Mouse (Mus musculus): ENCODE measurements at regions not wholly inside any gene's neighbourhood (a gene's known extent, or its start where the extent isn't known, plus 50 kb on each side); places are given as distances from the start of the nearest gene placed in this dataset.

GRCm38 (mm10) chr4:53319051-53319450, 121.2 kb upstream of the Slc44a1 start:
- DNase-seq: peak; percentile 49

DNA sequence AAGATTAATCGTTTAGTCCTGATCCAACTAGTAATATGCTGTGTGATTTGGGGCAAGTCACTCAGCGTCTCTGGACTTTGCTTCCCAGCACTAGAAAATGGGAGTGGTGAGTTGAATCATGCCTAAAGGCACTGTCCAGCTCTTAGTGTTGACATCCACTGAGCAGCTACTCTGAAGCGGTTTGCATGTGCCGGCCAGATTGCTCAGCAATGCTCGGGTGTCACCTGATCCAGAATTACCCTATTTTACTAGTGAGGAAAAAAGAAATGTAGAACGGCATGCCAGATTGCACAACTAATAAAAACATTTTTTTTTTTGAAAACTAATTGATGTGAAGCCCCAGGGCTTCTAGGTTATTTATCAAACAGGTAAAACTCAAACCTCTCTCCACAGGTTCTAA, 122.0 kb upstream of the Slc44a1 start:
- no peak for DNase-seq

DNA sequence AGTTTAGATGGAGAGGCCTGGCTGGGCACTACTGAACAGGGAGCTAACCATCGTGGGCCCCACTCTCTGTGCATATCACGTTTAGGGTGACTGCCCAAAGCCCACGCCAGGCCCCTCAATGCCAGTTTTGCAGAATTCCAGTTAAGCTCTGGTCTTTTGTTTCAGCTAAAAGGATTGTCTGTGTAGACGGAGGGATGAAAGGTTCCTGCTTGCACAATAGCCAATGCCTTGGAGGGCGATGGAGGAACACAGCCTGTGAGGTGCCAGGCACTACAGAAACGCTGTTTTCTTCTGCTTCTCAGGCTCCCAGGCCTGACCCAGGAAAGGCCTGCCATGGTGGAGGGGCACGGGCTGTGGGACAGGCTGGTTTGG, 122.8 kb upstream of the Slc44a1 start:
- DNase-seq: no peak

DNA sequence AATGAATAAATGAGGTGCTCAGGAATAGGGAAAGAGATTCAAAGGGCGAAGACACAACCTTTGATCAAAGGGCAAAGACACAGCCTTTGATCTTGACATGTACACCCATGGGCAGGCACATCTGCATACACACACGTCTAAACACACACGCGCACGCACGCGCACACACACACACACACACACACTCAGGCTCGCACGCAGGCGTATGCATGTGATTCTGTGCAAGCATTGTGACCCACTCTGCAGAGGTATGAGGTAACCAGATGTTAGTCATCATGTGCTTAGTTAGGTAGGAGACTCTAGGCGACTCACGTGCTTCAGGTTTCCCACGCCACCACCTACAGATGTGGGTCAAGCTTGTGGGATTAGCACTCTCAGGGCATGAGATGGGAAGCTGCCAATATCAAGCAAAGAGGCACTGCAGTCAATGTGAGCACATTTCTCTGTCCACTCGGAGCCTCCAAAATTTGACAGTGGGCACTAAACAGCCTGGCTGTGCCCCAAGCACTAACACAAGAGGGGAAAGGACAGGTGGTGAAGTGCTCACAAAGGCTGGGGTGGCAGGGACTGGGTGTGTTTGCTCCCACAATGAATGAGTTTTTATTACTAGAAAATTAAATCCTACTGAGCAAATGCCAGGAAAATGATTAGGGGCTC, 123.3 kb upstream of the Slc44a1 start:
- no peak for DNase-seq

- no peak for DNase-seq
These were observed 124.1 kb upstream of the Slc44a1 start for GRCm38 (mm10) chr4:53315876-53316762.

GRCm38 (mm10) chr4:53315121-53315875, 124.9 kb upstream of the Slc44a1 start:
- peak; percentile 88 for DNase-seq

- no peak for DNase-seq
These were observed 126.1 kb upstream of the Slc44a1 start for GRCm38 (mm10) chr4:53314076-53314475.

- DNase-seq: no peak
These were observed 133.1 kb upstream of the Slc44a1 start for GRCm38 (mm10) chr4:53307121-53307520.

DNA sequence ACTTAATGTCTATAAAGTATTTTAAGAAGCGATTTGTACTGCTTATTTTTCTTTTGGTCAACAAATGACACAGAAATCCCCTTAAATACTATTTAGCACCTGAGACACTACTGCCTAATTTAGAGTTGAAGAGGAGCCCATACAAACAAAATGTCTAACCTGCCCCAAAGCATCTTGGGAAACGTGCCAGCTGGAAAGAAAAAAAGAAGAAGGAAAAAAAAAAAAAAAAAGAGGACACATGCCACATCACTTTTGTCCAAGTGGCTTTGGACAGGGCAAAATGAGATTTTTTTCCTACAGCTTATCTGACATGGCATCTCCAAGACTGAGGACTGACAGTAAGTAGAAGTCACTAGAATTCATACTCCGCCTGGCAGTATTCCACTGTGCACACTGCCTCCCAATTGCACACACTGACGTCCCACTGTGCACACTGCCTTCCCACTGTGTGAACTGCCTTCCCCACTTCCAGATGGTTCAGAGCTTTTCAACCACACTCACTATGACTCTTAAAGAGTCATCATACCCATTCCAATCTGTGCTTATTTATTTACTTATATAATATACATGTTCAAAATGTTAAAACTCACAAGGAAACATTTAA, 135.3 kb upstream of the Slc44a1 start:
- DNase-seq: no peak

DNA sequence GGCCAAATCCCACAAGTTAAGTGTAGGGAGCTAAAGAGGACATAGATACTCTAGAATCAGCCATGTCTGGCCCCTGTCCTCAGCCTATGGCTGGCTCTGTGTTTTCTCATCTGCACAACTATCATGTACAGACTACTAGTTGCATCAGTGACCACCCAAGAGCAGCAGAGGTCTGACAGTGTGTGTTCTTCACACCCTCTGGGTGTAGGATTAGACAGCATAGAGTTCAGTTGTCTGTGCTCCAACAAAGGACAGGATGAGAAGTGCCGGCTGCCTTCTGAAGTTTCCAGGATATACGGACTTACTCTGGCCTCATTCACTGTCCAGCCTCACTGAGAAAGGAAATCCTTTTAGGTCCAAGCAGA, 135.9 kb upstream of the Slc44a1 start:
- no peak for DNase-seq

DNA sequence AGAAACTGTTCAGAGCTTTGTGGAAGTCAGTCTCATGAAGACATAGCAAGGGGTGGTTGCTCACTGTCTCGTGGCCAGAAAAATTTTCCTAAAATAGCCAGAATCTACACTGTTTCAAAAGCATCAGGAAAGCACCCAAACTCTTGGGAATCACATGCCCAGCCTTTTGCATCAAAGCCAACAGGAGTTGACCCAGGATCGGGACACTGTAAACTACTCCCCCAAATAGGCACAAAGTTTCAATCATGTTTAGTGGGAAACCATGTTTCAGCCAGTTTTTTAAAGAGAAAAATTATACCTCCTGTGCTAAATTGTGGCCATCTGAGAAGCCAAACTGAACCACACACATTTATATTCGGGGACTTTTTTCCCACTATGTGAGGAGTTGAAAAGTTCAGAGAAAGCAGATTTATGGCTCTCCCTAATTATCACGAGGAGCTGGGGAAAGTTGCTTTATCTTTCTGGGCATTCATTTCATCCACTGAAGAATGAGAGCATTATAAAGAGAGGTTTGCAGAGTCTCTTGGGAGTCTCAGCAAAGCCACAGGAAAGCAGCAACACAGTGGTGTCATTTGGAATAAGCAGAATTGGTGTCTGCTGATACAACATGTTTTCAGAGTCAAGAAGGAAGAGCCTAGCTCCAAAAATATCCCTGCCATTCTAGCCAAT, 136.5 kb upstream of the Slc44a1 start:
- DNase-seq: no peak

GRCm38 (mm10) chr4:53297975-53298374, 138.3 kb upstream of the Abca1 start:
- DNase-seq: no peak

- no peak for DNase-seq
These were observed 132.9 kb upstream of the Abca1 start for GRCm38 (mm10) chr4:53292606-53293005.

DNA sequence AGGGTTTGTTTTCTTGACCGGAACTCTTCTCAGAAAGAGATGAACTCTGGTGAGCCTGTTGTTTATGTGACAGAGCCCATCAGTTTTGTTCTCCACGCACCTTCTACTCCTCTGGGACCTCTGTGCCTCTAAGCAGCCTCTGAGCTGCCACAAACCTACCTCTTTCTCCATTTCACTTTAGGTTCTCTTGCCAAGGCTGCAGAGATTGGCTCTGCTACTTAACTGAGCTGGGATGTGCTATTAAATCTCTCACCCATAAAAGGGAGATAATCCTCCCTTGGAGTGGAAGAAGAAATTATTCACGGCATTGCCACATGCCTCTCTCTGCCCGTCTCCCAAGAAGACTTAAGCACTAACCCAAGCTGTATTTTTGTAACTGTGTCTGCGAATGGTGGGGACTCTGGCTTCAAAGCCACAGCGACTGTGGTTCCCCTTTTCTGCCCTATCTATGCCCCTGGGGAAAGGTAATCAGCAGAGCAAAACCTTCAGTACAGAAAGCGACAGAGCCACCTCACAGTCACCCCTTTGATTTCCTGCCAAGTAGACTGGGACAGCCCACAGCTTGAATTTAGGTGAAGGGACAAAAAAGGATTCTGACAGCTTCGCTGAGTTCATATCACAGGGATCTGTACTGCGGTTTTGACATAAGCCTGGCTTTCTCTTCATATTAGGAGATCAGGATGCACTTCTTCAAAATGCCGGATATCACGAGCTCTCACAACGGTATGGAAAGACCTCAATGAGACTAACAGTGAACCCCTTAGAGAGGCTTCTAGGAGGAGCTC, 118.2 kb upstream of the Abca1 start:
- DNase-seq: no peak

DNA sequence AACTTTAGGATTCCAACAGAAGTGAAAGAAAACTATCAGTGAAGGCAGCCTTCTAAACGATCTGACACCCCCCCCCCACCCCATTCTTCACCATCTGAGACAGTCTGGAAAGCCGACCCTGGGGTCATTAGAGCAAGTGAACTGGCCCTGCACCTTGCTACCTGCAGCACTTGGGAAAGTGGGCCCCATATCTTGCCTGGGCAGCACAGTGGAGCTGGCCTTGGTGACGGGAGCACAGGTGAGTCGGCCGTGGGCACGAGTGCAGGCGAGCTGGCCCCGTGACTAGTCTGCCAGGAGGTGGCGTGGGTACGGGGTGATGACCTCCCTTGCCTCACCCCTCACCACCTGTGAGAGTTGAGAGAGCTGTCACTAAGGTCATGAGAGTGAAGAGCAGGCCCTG, 110.7 kb upstream of the Abca1 start:
- no peak for DNase-seq

- DNase-seq: peak; percentile 53
These were observed 110.3 kb upstream of the Abca1 start for GRCm38 (mm10) chr4:53269999-53270398.

DNA sequence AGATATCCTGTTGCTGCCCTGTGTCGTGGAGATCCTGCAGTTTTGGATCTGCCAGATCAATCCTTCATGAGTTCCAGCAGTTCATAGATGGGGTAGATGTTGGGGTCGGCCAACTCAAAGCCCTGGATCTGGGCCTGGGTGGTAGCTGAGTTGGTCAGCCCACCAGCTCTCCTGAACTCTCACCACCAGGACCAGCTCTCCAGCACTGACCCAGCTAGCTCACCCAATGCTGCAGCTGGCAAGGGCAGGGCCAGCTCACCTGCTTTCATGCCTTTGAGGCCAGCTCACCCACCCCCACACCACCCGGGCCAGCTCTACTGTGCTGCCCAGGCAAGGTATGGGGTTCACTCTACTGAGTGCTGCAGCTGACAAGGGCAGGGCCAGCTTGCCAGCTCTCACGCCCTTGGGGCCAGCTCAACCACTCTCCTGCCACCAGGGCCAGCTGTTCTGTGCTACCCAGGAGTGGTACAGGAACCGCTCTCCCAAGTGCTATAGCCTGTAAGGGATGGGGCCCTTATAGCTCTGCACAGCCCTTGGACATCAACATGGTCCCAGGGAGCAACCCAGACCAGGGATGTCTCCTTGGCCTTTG, 109.7 kb upstream of the Abca1 start:
- no peak for DNase-seq

DNA sequence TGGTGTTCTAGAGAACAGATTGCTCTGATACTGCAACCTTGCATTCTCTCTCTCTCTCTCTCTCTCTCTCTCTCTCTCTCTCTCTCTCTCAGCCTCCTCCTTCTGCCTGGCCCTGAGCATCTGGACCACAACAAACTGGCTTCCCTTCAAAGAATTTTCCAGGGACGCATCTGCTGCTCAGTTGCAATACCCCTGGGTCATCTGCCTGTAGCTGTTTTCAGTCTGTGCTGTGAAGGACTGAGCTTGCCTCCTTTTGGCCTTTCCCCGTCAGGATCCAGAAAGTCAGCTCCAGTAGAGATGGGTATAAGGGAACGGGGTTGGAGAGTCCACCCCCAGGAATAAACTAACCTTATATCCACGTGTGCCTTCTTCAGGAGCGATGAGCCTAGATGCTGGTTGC, 105.2 kb upstream of the Abca1 start:
- DNase-seq: no peak

DNA sequence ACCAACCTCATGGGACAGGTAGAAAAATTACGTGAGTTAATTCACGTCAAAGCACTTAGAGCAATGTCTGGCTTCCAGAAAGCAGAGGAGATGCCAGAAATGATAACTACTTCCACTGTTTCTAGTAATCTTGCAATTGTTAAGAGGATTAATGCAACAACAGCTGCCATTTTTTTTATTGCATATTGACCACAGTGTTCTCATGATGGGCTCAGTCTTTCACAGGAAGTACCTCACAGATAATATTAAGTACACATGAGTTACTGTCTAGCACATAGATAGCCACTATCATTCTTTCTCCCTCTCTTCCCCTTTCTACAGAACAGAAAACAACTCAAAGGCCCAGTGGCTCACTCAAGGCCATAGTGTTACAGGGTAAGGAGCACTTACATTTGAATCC, 104.8 kb upstream of the Abca1 start:
- no peak for DNase-seq

- peak; percentile 94 for DNase-seq
These were observed 104.1 kb upstream of the Abca1 start for GRCm38 (mm10) chr4:53263776-53264175.

DNA sequence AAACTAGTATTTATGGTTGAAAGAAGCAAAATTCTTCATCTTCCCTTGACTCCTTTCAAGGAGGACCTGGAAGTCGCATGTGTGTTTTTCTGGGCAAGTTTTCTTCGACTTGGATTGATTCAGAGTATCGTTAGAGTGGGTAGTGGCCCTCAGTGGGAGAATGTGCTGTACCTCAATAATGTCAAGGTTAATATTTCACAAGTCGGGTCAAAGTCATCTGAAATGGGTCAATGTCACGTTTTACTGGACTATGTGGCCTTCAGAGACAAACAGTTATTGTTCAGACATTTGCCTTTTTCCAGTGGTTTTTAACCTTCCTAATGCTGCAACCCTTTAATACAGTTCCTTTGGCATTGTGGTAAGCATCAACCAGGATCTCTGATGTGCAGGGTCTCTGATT, 102.8 kb upstream of the Abca1 start:
- no peak for DNase-seq

Data from lung, postnatal 10 days (tissue).